Mouse (Mus musculus) liver, embryonic 16.5 days (tissue): Measurements from ENCODE around the gene B4galnt1. TPM values are rescaled to one million over a fixed set of nuclear protein-coding genes. Genes with fewer than 3 reads are reported as not detected.

Experiments
- ATAC-seq: fragments of 200-750 bp; cut with Nextera tagmentation; 2 replicates; pipeline ENCODE4 v1.8.0; 2017; ENCODE audit warnings: low read depth, mild to moderate bottlenecking, moderate number of reproducible peaks, moderate library complexity
- H3K27ac ChIP-seq: fragments of 300-500 bp; sonication (generic); 2 replicates; pipeline ENCODE4 v1.5.1; 2014; ENCODE audit warnings: mild to moderate bottlenecking, low read length
- H3K27me3 ChIP-seq: fragments of 300-500 bp; sonication (generic); 2 replicates; pipeline ENCODE4 v1.6.1; 2014; ENCODE audit warnings: low read depth, low read length, mixed read lengths; ENCODE audit not compliant: control insufficient read depth, insufficient read depth
- H3K36me3 ChIP-seq: fragments of 300-500 bp; sonication (generic); 2 replicates; pipeline ENCODE4 v1.6.1; 2014; ENCODE audit warnings: mild to moderate bottlenecking; ENCODE audit not compliant: control insufficient read depth, insufficient read depth
- H3K4me1 ChIP-seq: fragments of 300-500 bp; sonication (generic); 2 replicates; pipeline ENCODE4 v1.6.1; 2014; ENCODE audit warnings: low read depth, low read length, mixed read lengths; ENCODE audit not compliant: control insufficient read depth
- H3K4me2 ChIP-seq: fragments of 300-500 bp; sonication (generic); 2 replicates; pipeline ENCODE4 v1.6.1; 2014; ENCODE audit warnings: low read depth, low read length, mixed read lengths
- H3K4me3 ChIP-seq: fragments of 300-500 bp; sonication (generic); 2 replicates; pipeline ENCODE4 v1.5.1; 2014; ENCODE audit warnings: low read depth, mild to moderate bottlenecking, low read length
- H3K9ac ChIP-seq: fragments of 300-500 bp; sonication (generic); 2 replicates; pipeline ENCODE4 v1.6.1; 2014; ENCODE audit warnings: low read depth, low read length
- H3K9me3 ChIP-seq: fragments of 300-500 bp; sonication (generic); replicated peaks from 2 replicates; pipeline ENCODE4 v1.6.1; 2016; ENCODE audit warnings: low read length; ENCODE audit not compliant: control insufficient read depth
- WGBS: fragments of 180-500 bp; shearing (Covaris S2); extraction: QIAGEN DNeasy Blood & Tissue Kit; methylation state at CpG from one replicate; pipeline ENCODE4 v1.1.7; 2014; ENCODE audit not compliant: insufficient replicate concordance; 5-methylcytosine and 5-hydroxymethylcytosine counted together
- polyA plus RNA-seq: library from polyadenylated mRNA; unstranded; fragments of >200 nt; fragmentation: Nextera tagmentation; extraction: Ambion mirVana; gene quantifications from 2 replicates; pipeline ENCODE4 v1.2.1, GENCODE M21; 2015

The B4galnt1 gene
- polyA plus RNA-seq, 1 experiment from 2014 or later, result 24.3 TPM

DNA sequence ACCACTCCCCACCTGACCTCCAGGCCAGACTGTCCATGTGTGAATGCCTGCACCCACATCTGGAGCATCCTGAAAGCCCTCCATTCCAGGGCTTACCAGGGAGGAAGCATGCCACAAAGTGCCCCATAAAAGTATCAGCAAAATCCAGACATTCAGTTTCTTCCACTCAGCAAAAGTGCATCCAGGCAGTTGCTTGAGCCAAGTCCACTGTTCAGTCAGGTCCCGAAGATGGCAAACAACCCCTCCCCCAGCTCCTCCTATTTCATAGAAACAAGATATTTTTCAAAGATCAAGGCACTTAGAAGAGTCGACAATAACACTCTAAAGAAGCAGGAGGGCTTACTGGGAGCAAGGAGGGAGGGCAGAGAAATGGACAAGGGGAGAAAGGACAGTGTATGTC, 33.5 kb downstream of the B4galnt1 start:
- H3K9ac ChIP-seq, result no peak overlapping the region

DNA sequence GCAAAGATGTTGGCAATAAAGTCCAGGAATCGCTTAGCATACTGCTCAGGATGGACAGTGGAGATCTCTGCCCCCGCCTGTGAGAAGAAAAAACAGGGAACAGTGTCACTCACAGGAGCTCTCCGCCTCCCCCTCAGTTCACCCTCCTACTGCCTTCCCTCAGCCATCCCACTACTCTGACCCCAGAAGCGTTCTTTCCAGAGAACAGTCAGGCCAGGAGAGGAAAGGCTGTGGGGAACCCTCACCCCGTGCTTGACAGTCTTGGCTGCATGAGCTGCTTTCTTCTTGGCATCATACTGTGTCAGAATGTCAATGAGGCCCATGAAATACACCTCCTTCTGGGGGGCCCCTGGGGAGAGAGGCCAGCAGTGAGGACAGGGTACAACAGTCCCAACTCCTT, 34.0 kb downstream of the B4galnt1 start:
- WGBS, result 82% methylated on average over 5 of the region's 5 CpGs
- no peak for ATAC-seq
- peaks cover 39% of the 10 kb centered on the region for H3K4me1 ChIP-seq

More for the DNA sequence above, 33.5 kb downstream of the B4galnt1 start:
- Histone ChIP-seq H3K4me3 (no peak overlapping the region), H3K36me3 (peaks cover 45% of the 10 kb centered on the region), H3K9me3 (no peaks in the 10 kb centered on the region), H3K27me3 (no peaks in the 10 kb centered on the region), H3K4me1 (peaks cover 36% of the 10 kb centered on the region), H3K4me2 (no peak overlapping the region), H3K27ac (no peak overlapping the region)
- WGBS, result 45% methylated on average over 2 of the region's 2 CpGs
- ATAC-seq, result no peak

DNA sequence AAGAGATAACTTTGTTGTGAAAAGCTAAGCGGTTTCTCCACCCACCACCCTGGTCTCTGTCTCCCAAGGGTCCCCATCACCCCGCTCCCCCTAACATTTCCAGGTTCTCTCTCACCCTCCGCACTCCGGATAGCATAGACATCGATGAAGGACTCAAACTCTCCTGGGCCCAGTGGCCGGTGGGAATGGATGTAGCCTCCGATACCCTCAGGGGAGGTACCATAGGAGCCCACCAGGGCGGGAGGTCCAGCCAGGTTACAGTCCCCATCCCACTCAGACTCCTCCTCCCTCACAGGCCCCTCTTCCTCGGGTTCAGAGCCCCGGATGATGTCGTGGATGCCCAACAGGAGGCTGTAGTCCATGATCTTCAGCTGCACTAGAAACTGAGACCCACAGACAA, 34.4 kb downstream of the B4galnt1 start:
- no peak for ATAC-seq
- H3K27ac ChIP-seq, result no peak overlapping the region
- no peaks in the 10 kb centered on the region for H3K27me3 ChIP-seq
- H3K36me3 ChIP-seq, result peaks cover 49% of the 10 kb centered on the region
- no peak overlapping the region for H3K4me2 ChIP-seq
- peaks cover 39% of the 10 kb centered on the region for H3K4me1 ChIP-seq
- H3K4me3 ChIP-seq, result no peak overlapping the region
- no peak overlapping the region for H3K9ac ChIP-seq
- no peaks in the 10 kb centered on the region for H3K9me3 ChIP-seq
- 80% methylated on average over 11 of the region's 11 CpGs for WGBS

More for the DNA sequence above, 34.0 kb downstream of the B4galnt1 start:
- no peak overlapping the region for H3K4me2 ChIP-seq
- H3K4me3 ChIP-seq, result no peak overlapping the region
- no peaks in the 10 kb centered on the region for H3K9me3 ChIP-seq
- no peak overlapping the region for H3K9ac ChIP-seq
- no peak overlapping the region for H3K27ac ChIP-seq
- peaks cover 49% of the 10 kb centered on the region for H3K36me3 ChIP-seq
- no peaks in the 10 kb centered on the region for H3K27me3 ChIP-seq

DNA sequence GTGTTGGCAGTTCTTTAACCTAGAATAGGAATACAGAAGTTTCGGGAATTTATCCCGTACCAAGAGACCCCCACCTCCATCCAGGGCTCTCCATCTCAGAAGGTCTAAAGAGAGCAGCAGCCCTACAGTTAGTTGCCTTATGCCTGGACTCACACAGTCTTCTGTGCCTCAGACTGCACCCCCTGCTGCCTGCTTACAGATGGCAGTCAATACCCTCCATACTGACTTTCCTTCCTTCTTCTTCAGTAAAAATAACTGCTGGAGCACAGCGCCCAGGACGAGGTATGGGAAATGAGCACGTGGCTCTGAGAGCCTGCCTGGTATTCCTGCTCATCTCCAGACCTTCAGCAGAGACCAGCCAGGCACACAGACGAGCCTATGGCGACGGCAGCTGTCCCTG, 35.3 kb downstream of the B4galnt1 start:
- peak overlapping the region; percentile 24; the same call in 1 of the 2 replicates for H3K27ac ChIP-seq
- no peak for ATAC-seq
- H3K9ac ChIP-seq, result no peak overlapping the region
- H3K4me3 ChIP-seq, result no peak overlapping the region
- H3K4me2 ChIP-seq, result no peak overlapping the region
- WGBS, result 77% methylated on average over 8 of the region's 8 CpGs
- H3K9me3 ChIP-seq, result no peaks in the 10 kb centered on the region
- H3K27me3 ChIP-seq, result no peaks in the 10 kb centered on the region
- H3K36me3 ChIP-seq, result peaks cover 49% of the 10 kb centered on the region
- H3K4me1 ChIP-seq, result peaks cover 38% of the 10 kb centered on the region

DNA sequence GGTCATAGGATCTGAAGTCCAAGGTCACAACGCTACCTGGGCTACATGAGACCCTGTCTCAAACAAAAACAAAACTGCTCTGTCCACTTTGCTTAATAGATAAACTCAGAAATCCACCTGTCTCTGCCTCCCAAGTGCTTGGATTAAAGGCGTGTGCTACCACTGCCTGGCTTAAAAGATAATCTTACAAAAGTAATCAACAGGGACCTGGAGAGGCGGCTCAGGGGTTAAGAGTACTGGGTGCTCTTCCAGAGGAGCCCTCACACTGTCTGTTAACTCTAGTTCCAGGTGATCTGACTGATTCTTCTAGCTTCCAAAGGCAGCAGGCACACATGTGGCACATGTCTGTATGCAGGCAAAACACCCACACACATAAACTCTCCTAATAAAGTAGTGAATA, 38.1 kb downstream of the B4galnt1 start:
- ATAC-seq, result peak; percentile 77
- Histone ChIP-seq H3K9me3 (no peaks in the 10 kb centered on the region), H3K4me1 (peaks cover 49% of the 10 kb centered on the region), H3K9ac (peak overlapping the region; percentile 58), H3K27me3 (no peaks in the 10 kb centered on the region), H3K4me3 (peak overlapping the region; percentile 0; the same call in 1 of the 2 replicates), H3K27ac (peak overlapping the region; percentile 99), H3K36me3 (peaks cover 52% of the 10 kb centered on the region), H3K4me2 (peak overlapping the region; percentile 67)
- WGBS, result 28% methylated on average over 3 of the region's 3 CpGs

DNA sequence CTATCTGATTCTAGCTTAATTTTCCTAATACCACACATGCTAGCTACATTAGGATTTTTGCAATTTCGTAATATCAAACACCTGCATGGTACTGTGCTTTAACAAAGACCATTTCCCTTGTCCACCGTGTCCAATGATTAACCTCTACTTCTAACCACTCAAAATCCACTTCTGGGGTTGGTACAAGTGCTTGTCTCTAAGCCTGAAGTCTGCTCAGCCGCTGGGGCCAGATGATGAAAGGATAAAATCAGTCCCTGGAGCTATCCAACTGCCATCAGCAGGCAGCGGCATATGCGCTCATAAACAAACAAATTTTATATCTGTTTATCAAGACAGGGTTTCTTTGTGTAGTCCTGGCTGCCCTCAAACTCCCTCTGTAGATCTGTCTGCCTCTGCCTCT, 39.6 kb downstream of the B4galnt1 start:
- Histone ChIP-seq H3K4me1 (peaks cover 61% of the 10 kb centered on the region), H3K9ac (peak overlapping the region; percentile 71), H3K27me3 (no peaks in the 10 kb centered on the region), H3K4me3 (peak overlapping the region; percentile 47), H3K27ac (peak overlapping the region; percentile 99), H3K9me3 (no peaks in the 10 kb centered on the region), H3K4me2 (peak overlapping the region; percentile 67), H3K36me3 (peaks cover 43% of the 10 kb centered on the region)
- 30% methylated on average over 5 of the region's 5 CpGs for WGBS
- ATAC-seq, result peak; percentile 10

DNA sequence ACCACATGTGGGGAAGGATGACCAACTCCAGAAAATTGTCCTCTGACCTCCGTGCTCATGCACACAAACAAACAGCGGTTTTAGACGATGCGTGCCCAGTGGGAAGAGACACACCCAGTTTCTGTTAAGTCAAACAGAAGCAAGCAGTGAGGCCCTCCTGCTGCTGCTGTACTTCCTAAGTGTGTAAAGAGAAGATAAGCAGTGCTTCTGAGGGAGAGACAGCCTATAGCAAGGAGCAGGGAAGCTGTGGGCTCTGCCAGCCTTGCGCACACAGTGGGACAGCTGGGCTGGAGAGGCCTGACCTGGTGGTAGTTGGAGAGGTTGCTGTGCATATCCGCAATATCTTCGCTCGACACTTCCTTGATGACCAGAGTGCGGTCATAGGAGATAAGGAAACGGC, 40.3 kb downstream of the B4galnt1 start:
- 21% methylated on average over 10 of the region's 10 CpGs for WGBS
- Histone ChIP-seq H3K9ac (peak overlapping the region; percentile 71), H3K36me3 (peaks cover 35% of the 10 kb centered on the region), H3K9me3 (no peaks in the 10 kb centered on the region), H3K27me3 (no peaks in the 10 kb centered on the region), H3K27ac (peak overlapping the region; percentile 99), H3K4me1 (peaks cover 68% of the 10 kb centered on the region), H3K4me2 (peak overlapping the region; percentile 67), H3K4me3 (peak overlapping the region; percentile 47)
- peak; percentile 90 for ATAC-seq

DNA sequence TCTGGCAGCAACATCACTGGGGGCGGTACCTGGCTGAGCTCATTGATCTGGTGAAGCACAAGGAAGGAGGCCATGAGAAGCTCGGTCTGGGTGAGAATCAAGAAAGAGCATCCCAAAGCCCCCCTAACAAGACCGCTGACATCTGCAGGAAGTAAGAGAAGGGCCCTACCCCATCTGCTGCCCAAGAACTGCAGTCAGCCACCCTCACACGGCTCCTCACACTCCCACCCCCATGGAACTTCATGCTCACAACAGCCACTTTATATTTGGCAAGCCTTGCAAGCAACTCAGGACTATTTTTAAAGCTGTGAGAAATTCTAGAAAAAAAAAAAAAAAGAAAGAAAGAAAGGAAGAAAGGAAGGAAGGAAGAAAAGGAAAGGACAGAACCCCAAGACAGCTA, 43.9 kb downstream of the B4galnt1 start:
- Histone ChIP-seq H3K4me1 (peaks cover 59% of the 10 kb centered on the region), H3K9me3 (no peaks in the 10 kb centered on the region), H3K4me3 (no peak overlapping the region), H3K27me3 (no peaks in the 10 kb centered on the region), H3K4me2 (peak overlapping the region; percentile 89; the same call in 1 of the 2 replicates), H3K27ac (peak overlapping the region; percentile 63), H3K9ac (no peak overlapping the region), H3K36me3 (peaks cover 18% of the 10 kb centered on the region)
- 78% methylated on average over 4 of the region's 4 CpGs for WGBS
- ATAC-seq, result no peak

DNA sequence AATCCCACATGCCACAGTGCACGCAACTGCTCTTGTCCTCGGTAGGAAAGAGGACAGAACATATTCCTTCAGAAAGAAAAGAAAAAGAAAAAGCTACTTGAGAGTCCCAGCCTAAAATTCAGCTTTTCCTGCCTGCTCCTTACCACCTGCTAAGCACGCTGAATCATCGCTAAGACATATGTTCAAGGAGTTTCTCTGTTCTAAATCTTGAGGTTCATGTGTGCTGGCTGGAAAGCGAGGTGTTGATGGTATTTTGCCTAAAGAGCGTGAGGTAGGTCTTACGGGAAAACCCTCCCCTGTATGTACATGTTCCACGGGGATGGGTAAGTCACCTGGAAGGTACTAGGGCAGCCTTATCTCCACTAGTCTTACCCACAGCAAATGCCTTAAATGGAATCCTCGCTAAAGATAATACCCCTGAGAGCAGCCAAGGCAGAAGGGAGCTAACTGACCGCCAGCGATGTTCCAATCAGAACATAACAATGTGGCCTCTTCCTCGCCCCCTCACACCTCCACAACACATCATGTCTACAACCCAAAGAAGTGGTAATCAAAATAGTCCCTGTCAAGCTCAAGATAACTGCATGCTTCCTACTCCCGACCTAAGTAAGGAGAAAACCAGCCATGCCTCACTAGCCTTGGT, 45.0 kb downstream of the B4galnt1 start:
- Histone ChIP-seq H3K9ac (peak overlapping the region; percentile 97), H3K4me3 (peak overlapping the region; percentile 96), H3K9me3 (no peaks in the 10 kb centered on the region), H3K4me2 (peak overlapping the region; percentile 89), H3K36me3 (peaks cover 16% of the 10 kb centered on the region), H3K4me1 (peaks cover 47% of the 10 kb centered on the region), H3K27ac (peak overlapping the region; percentile 89), H3K27me3 (no peaks in the 10 kb centered on the region)
- ATAC-seq, result no peak
- WGBS, result 47% methylated on average over 13 of the region's 13 CpGs
